Mouse (Mus musculus) layer of hippocampus, adult 11-12 months (tissue): ENCODE results near the gene Rab31.

Experiments used
- DNase-seq: peaks from one replicate; pipeline ENCODE4 v3.0.0; 2022; ENCODE audit warnings: low spot score

Gene Rab31

DNA sequence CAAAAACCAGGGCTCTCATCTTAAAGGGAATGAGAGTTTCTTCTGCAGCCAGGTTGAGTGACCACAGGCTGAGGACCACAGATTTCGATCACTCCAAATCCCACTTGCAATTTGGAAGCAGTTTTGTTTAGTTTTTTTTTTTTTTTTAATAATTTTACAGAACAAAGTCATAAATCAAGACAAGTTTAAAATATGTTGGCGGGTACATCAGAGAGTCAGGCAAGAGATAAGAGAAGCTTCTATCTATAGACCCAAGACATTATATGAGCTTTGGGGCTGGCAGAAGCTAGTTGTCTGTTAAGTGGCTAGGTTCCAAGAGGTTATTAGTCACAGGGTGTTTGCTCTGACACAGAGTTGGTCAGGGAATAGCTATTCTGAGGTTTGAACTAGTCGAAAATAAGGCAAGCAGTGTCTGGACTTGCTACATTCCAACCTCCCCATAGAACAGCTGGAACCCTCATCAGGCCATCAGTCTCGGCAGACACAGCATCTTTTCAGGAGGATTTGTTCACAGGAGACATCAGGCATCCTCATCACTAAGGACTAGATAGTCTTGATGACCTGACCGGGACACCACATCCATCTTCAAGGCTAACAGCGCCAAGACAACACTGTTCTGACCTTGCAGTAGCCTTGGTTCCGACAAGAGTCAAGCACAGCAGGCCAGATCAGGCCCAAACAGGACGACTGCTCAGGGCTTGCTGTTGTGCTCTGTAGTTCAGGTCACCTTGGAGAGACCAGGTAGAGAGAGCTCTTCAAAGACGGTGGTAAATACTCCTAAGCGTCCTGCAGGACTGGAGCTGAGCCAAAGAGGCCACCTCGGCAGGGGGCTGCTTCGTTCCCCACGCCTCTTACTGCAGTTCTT, 68.8 kb downstream of the Rab31 start:
- no peak for DNase-seq

DNA sequence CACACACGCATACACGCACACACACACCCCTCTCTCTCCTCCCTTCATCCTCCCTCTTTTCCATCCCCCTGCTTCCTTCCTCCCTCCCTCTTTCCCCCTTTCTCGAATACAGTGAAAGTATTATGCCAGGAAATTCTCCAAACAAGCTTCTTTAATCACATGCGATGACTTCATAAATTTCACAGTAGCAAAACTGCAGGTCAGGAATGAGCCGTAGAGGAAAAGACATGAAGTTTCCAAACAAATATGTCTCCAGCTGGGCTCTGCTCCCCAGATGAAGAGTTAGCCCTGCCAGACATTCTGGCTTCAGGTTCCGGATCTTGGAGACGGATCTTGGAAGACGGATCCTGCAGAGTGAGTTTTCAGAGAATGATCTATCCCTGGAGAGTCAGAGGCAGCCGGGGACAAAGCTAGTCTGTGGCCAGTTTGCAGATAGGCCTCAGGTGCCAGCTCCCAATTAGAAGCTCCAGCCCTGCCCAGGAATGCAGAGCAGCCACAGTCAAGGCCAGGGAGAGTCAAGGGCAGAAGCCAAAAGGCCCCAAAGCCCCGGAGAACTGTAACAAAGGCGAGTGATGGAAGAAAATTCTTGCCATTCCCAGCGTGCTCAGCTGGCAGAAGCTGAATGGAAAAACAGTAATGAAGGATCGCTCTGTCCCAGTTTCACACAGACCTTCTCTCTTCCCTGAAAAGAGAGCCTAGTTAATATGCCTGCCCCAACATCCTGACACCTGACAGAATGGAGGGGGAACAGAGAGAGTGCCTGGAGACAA, 70.6 kb downstream of the Rab31 start:
- peak; percentile 69 for DNase-seq

DNA sequence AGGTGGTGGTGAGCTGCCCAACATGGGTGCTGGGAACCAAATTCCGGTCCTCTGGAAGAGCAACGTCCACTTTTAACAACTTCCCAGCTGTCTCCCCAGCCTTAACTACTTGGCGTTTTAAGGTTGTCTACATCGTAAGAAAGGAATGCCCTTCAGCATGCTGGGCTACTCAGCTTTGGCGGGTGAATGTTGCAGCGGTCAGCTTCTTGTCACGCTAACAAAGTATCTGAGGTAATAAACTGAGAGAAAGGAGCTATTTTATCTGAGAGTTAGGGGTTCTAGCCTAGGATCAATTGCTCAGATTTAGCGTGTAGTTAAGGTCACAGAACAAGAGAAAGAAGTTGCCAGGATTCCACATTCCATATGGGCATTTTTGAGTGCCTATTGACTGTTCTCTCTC, 71.2 kb downstream of the Rab31 start:
- DNase-seq: no peak

DNA sequence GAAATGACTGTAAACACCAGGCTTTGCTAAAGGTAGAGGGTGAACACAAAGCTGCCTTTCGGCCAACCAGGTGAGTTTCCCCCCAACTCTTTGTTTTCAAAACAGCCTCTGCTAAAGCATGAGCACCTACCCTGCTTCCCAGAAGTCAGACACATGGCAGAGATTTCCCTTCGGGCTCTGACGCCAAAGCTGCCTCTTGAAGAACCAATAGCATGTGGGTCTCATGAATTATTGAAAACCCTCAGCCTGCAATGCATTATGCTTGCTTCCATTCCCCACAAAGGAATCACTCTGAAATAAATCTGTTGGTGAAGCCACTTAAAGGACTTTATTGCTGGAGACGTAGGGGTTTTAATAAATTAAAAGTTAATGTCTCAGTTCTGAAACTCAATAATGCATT, 72.5 kb downstream of the Rab31 start:
- DNase-seq: no peak

DNA sequence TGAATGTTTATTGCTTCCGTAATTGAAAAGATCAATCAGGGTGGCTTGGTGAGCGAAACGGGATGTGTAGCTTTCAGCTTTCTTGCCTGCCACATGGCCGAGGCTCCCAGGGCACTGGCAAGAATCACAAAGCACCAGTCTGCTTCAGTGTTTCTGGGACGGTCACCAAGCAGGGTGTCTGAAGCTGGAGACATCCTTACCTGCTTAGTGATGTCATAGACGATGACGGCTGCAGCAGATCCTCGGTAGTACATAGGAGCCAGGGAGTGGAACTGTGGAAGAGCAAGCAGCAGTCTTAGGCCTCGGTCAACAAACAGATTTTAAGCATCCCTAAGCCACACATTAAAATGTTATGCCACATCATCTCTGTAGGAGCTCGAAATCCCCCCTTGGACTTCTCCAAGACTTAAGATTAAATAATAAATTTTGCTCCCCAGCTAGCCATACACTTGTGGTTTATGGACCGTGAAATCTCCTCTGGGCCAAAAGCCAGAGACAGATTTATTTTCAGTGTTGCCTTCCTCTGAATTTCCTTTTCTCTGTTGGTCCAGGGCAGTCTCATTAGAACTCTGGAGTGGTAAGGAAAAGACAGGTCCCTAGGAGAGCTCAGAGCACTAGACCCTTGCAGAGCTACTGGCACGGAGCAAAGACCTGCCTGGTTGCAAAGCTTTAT, 74.6 kb downstream of the Rab31 start:
- no peak for DNase-seq

DNA sequence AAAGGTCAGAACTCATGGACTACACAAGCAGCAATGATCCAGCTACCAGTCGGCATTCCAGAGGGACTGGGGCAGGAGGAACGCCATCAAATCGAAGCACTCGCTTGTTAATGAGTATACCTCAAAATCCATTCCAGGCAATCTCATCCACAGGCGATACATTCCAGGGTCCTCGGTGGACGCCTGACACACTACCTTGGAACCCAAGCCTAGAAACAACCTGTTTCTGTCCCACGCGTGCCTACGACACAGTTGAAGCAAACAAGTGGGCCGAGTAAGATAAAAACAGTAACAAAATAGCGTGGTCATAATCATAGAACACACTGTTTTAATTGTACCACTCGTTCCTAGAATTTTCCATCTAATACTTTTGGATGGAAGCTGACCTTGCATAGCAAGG, 75.6 kb downstream of the Rab31 start:
- no peak for DNase-seq

DNA sequence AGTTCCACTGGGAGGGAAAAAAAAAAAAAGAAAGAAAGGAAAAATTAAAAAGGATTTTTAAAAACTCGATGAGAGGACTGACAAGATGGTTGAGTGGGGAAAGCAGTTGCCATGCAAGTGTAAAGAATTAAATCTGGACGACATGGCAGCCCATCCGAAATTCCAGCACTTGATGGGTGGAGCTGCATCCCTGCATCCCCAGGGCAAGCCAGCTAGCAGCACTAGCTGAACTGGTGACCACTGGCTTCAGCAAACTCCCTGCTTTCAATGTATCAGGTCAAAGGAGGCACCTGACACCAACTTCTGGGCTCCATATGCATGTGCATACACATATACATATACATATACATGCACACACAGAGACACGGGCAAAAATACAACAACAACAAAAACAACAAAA, 80.3 kb downstream of the Rab31 start:
- no peak for DNase-seq

DNA sequence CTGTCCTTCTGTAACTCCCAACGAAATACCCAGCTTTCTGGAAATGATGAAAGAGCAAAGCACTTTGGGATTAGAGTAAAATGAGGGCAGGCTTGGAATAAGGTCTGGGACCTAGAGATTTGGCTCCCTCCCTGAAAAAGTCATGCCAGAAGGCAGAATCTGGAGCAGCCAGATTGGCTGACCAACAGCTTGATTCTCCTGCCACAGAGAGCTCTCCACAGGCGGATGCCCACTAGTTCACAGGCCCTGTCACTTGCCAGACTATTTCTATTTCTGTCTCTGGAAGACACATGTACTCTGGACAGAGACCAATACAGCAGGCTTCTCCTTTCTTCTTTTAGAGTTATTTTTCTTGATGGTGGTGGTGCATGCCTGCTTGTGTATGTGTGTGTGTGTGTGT, 88.8 kb downstream of the Rab31 start:
- peak; percentile 15 for DNase-seq

DNA sequence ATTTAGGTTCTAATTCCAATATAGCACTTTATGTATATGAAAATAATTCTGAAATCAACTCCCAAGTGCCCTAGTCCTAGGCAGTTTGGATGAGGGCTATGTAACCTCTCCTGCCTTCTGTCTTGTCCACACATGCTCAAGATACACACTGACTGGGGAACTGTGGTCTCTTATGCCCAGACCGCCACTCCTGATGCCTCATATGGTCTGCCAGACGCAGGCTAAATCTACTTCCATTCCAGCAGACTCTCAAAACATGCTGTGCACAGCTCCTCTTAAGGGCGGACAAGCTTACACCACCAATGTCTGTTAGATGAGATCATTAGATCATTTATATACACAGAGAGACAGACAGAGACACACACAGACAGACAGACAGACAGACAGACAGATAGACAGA, 89.2 kb downstream of the Rab31 start:
- no peak for DNase-seq

DNA sequence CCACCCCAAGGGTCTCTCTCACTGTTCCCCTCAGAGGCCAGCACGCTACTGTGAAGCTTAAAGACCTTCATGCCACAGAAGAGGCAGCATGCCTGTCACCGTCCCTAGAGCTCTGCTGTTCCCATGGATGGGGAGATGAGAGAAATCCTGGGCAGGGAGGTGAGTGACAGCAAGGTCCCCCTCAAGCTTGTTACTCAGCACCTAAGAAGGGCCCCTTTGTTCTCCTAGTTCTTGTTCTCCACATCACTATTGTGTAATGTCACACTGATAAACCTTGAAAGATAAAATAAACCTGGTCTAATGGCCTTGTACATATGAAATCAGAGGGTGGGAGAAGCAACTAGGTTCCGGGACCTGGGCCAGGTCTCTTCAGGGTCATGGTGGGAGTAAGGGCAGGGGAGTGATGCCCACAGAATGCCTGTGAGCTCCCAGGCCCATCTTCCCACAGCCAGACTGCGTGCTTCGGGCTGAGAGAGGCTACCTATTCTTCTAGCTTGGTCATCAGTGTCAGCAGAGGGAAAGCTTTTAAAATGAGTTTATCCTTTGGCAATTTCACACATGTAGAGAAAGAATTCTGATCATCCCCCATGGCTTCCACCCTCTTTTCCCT, 90.4 kb downstream of the Rab31 start:
- DNase-seq: no peak

DNA sequence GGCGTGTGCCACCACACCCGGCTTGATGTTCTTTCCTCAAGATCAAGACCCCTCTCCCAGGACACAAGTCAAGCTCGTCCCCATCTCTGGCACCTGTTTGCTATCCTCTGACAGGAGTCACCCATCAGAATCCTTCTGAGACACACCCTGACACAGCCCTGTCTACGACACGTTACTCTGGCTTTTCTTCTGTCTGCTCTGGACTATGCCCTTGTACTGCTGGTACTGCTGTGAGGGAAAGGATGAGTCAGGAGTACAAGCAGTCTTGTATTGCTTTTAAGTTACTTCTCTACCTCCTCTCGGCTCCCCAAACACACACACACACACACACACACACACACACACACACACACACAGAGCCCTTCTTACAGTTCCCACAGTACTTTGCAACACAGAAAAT, 91.0 kb downstream of the Rab31 start:
- DNase-seq: no peak

DNA sequence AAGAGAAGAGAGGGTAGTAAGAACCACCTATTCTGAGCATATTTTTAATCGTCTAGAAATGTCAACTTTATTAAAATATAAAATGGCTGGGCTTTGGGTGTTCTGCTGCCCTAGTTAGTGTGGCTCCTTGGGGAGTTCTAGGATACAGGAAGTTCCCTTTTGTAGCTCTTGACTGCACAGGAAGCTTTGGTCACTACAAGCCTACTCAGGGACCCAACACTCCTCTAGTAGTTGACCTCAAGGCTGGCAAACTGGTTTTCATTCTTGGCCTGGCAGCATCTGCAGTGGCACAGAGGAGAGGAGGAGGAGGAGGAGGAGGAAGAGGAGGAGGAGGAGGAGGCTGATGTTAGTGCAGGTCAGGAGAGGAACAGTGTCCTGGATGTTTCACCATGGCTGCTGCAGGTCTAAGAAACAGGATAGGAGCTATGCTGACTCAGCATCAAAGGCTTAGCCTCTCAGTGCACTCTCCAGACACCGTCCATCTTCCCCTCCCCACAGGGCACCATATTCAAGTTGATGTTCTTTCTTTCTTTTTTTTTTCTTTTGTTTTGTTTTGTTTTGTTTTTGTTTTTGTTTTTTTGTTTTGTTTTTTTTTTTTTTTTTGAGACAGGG, 91.6 kb downstream of the Rab31 start:
- no peak for DNase-seq

DNA sequence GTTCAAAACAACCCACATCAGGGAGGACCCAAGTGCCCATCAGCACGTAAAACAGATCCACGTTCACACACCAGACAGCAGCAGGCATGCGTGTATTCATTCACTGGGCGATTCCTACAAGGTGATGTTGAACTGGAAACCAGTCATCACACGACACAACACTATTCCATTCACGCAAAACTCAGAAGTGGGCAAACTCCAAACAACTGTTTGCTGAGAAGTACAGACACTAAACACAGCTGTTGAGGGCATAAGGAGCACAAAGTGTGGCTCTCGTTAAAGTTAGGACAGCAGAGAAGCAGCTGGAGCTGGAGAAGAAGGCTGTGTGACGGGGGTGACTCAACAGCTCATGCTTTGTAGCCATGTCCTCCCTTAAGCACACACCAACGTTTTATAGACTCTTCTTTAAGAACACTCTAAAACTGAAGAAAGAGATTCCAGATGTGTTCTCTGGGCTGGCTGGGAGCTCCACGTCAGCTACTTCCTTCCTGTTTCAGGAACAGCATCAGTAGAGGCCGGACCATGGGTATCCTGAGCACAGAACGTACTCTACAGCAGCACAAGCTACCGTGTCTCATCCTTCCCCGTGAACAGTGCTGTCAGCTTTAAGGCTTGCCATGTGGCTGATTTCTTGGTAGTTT, 92.6 kb downstream of the Rab31 start:
- no peak for DNase-seq

DNA sequence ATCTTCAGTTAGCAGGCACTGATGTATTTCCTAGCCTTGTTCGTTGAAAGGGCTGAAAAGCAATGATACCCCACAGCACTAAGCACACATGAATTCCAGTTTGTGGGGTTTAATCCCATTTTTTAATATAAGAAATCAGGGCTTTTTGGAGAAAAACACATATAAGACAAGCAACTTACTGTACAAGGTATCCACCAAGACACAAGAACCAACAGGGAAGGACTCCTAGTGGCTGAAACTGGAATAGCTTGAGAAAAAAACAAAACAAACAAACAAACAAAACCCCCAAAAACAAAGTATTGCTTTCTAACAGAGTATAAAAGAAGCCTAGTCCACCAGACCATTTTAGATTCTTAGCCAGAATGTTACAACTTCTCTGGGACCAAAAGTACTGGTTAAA, 94.8 kb downstream of the Rab31 start:
- no peak for DNase-seq

DNA sequence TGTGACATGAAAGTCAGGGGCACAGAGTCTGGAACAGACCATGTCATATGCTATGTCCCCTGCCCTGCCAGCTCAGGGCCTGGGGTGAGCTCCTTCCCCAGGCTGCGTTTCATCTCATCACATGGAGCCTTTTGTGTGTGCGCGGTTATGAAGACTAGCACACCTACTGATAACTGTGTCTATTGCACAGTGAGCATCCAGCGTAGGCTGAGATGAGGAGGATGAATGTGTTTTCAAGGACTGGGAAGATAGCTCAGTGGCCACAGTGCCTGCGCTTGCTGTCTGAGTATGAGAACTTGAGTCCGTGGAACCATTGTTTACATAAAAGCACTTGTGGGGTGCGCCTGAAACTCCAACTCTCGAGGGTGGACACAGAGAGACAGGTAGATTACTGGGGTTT, 96.0 kb downstream of the Rab31 start:
- DNase-seq: no peak

DNA sequence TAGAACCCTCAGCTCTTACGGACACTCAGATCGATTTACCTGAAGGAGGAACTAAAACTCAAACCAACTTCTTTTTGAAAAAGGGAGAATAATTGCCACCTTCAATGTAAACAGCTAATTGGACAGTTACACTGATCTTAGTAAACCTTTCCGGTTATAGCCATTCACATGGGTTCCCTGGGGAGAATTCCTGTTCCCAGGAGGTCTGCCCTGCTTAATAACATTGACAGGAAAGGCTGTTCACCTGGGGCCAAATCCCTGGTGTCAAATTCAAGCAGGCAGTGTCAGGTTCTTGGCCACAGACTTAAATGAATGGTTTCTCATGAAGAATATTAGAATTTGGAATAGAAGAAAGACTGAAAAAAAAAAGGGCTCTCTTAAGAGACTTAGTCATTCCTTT, 96.6 kb downstream of the Rab31 start:
- DNase-seq: no peak

DNA sequence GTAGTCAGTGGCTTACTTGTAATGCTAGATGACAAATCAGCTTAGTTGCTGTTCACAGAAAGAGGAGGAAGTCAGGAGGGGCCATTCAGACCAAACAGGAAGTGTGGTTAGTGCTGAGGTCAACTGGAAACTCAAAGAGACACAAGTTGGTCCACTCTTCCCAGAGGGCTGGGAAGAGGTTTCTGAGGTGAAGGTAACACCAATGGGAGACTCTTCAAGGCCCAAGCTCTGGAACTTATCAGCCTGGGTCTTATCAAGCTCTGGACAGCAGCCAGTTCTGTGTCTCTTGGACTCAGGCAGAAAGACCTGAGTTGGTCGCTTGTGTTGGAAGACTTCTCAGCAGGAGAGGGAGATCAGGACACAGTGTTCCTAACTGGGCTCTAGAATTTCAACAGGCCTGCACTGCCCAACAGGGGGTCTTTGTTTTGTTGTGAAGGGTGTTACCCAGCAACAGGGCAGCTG, 97.8 kb downstream of the Rab31 start:
- peak; percentile 18 for DNase-seq

DNA sequence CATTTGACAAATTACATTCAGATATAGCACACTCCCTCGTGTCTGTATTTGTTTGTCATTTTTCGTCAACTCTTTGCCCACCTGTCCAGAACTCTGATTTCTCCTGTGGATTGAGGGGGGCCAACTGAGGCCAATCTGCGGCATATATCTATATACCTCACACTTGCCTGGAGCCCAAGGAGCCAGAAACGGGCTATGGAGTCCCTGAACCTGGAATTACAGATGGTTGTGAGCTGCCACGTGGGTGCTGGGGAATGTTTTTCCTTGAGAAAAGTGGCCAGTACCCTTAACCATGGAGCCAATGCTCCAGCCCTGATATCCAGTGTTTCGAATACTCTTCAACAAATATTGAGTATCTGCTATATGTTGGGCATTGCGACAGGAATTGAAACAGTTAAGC, 99.6 kb downstream of the Rab31 start:
- DNase-seq: no peak

DNA sequence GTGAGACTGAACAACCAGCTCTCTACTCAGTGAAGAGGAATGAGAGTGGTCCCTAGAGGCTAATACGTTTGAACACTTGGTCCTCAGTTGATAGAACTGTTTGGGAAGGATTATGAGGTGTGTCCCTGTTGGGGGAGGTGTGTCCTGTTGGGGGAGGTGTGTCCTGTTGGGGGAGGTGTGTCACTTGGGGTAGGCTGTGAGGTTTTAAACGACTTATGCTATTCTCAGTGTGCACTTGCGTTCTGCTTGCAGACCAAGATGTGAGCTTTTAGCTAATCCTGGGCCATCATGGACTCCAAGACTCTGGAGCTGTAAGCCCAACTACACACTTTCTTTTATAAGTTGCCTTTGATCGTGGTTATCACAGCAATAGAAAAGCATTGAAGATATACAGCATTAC, 103.5 kb downstream of the Rab31 start:
- DNase-seq: no peak

DNA sequence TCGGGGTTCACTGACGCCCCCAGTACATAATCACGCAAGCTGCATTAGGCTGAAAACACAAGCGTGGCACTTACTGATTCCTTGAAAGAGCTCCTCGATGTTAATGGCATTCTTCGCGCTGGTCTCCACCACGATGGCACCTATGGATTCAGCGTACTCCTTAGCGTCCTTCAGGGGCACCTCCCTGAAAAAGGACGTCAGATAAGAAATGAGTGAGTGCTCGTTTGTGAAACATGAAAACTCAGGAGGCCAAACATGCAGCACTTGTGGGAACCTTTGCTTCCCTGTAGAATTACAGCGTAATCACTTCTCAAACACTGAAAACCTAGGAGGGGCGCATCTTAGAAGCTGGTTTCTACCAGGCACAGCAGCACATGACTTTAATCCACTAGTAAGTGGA, 104.8 kb downstream of the Rab31 start:
- DNase-seq: no peak

DNA sequence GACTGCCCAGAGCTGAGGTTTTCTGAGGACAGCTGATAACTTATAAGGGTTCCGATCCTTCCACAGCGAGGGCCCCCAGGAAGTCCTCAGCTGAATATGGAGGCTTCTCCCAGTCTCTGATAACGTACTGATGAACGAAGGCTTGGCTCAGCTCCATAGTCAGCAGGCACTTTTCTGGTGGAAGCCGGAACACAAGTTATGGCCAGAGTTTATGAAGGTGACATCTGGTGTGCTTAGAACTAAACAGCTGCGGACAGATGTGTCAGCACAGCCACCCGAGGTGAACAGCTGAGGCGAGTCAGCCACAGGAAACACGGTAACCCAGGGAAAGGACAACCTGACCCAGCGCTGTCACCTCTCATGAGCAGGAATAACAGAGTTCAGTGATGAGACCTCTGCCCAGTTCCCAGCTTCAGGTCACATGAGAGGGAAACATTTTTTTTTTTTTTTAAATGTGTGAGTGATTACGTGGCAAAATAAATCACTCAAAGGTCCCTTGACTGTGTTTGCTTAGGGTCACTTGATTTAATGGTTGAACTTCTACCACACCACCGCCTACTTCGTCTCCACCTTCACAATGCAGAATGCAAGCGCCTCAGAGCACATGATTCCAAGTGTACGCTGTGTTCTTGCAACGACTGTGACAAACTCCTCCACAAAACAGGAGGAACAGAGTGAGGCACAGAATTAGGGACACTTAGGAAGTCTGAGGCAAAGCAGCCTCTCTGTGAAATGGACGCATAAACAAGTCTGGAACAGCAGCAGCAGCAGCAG, 106.0 kb downstream of the Rab31 start:
- DNase-seq: no peak
